Mouse (Mus musculus) MEL (cell line): ENCODE data around the gene Kcns1. TPM values are rescaled to one million over a fixed set of nuclear protein-coding genes. Genes with fewer than 3 reads are reported as not detected.
A peak's percentile ranks its signal among the peaks of the same experiment; 100 is the strongest.

Experiments used
- DNase-seq: peaks from one replicate; pipeline ENCODE4 v3.0.0; 2011; ENCODE audit warnings: low read depth, low spot score
- H3K27ac ChIP-seq: 2 replicates; pipeline ENCODE4 v1.5.1; 2012; ENCODE audit warnings: low read depth, mild to moderate bottlenecking, control low read depth, low read length, moderate library complexity; ENCODE audit not compliant: control insufficient read depth
- H3K27me3 ChIP-seq, 2 experiments: fragments of 150-350 bp in 1 of 2; sonication (generic) in 1 of 2; 2 replicates each; pipeline ENCODE4 v1.6.1; 2012; ENCODE audit warnings: low read length in 2 of 2, mild to moderate bottlenecking in 2 of 2, improper control_type of control experiment in 1 of 2, moderate library complexity in 1 of 2; ENCODE audit not compliant: insufficient read depth in 2 of 2, control insufficient read depth in 1 of 2
- H3K36me3 ChIP-seq, 2 experiments: 2 replicates each; pipeline ENCODE4 v1.6.1; 2012 to 2014; ENCODE audit warnings: low read length in 2 of 2, improper control_type of control experiment in 1 of 2, inconsistent platforms in 1 of 2, mild to moderate bottlenecking in 1 of 2; ENCODE audit not compliant: insufficient read depth in 2 of 2, control insufficient read depth in 1 of 2
- H3K4me1 ChIP-seq, 2 experiments: fragments of 150-350 bp in 1 of 2; sonication (generic) in 1 of 2; 2 replicates each; pipeline ENCODE4 v1.6.1; 2012; ENCODE audit warnings: low read length in 2 of 2, improper control_type of control experiment in 1 of 2, mild to moderate bottlenecking in 1 of 2; ENCODE audit not compliant: insufficient read depth in 2 of 2, control insufficient read depth in 1 of 2
- H3K4me3 ChIP-seq, 2 experiments: fragments of 150-350 bp in 1 of 2; sonication (generic) in 1 of 2; 2 replicates each; pipeline ENCODE4 v1.5.1; 2012; ENCODE audit warnings: low read depth in 2 of 2, low read length in 2 of 2, mild to moderate bottlenecking in 2 of 2, moderate library complexity in 2 of 2, control low read depth in 1 of 2, improper control_type of control experiment in 1 of 2; ENCODE audit not compliant: control insufficient read depth in 1 of 2, insufficient read depth in 1 of 2
- H3K79me2 ChIP-seq: 2 replicates; pipeline ENCODE4 v1.6.1; 2012; ENCODE audit warnings: mild to moderate bottlenecking, low read length, moderate library complexity; ENCODE audit not compliant: control insufficient read depth, poor library complexity, insufficient read depth
- H3K9ac ChIP-seq: 2 replicates; pipeline ENCODE4 v1.6.1; 2012; ENCODE audit warnings: low read depth, mild to moderate bottlenecking, control low read depth, low read length, moderate library complexity; ENCODE audit not compliant: control insufficient read depth, poor library complexity, severe bottlenecking
- H3K9me3 ChIP-seq: fragments of 150-350 bp; sonication (generic); replicated peaks from 2 replicates; pipeline ENCODE4 v1.6.1; 2012; ENCODE audit warnings: mild to moderate bottlenecking, low read length, improper control_type of control experiment, moderate library complexity; ENCODE audit not compliant: insufficient read depth
- CHD2 ChIP-seq: IDR thresholded peaks from 2 replicates; pipeline ENCODE4 v1.6.1; 2011; ENCODE audit warnings: low read length, improper control_type of control experiment
- CTCF ChIP-seq, 3 experiments: IDR thresholded peaks in 2 of 3; conservative IDR thresholded peaks in 1 of 3; 2 replicates each; pipeline ENCODE4 v1.5.1; 2011 to 2012; ENCODE audit warnings: low read length in 3 of 3, low read depth in 2 of 3, mild to moderate bottlenecking in 2 of 3, improper control_type of control experiment in 1 of 3, inconsistent platforms in 1 of 3, mixed read lengths in 1 of 3, moderate library complexity in 1 of 3; ENCODE audit not compliant: control insufficient read depth in 1 of 3, insufficient read depth in 1 of 3, poor library complexity in 1 of 3, severe bottlenecking in 1 of 3
- GABPA ChIP-seq: IDR thresholded peaks from 2 replicates; pipeline ENCODE4 v1.6.1; 2012; ENCODE audit warnings: low read depth, mild to moderate bottlenecking, inconsistent platforms, low read length, improper control_type of control experiment, moderate library complexity
- MXI1 ChIP-seq: IDR thresholded peaks from 2 replicates; pipeline ENCODE4 v1.6.1; 2011; ENCODE audit warnings: mild to moderate bottlenecking, low read depth, low read length, improper control_type of control experiment
- NRF1 ChIP-seq: IDR thresholded peaks from 2 replicates; pipeline ENCODE4 v1.6.1; 2014; ENCODE audit warnings: low read depth, mild to moderate bottlenecking, inconsistent platforms, low read length, improper control_type of control experiment, moderate library complexity; ENCODE audit not compliant: poor library complexity, insufficient read depth, severe bottlenecking
- RAD21 ChIP-seq: IDR thresholded peaks from 2 replicates; pipeline ENCODE4 v1.6.1; 2011; ENCODE audit warnings: mild to moderate bottlenecking, low read depth, low read length, improper control_type of control experiment
- SMC3 ChIP-seq: IDR thresholded peaks from 2 replicates; pipeline ENCODE4 v1.6.1; 2011; ENCODE audit warnings: low read depth, low read length, improper control_type of control experiment
- TAL1 ChIP-seq: IDR thresholded peaks from 2 replicates; pipeline ENCODE4 v1.6.1; 2012; ENCODE audit warnings: mild to moderate bottlenecking, inconsistent platforms, low read length, moderate library complexity, mixed read lengths
- TBP ChIP-seq: IDR thresholded peaks from 2 replicates; pipeline ENCODE4 v1.8.0; 2011; ENCODE audit warnings: low read depth, low read length, improper control_type of control experiment
- ZC3H11A ChIP-seq: IDR thresholded peaks from 2 replicates; pipeline ENCODE4 v1.6.1; 2012; ENCODE audit warnings: low read depth, mild to moderate bottlenecking, inconsistent platforms, low read length, improper control_type of control experiment
- ZMIZ1 ChIP-seq: IDR thresholded peaks from 2 replicates; pipeline ENCODE4 v1.6.1; 2012; ENCODE audit warnings: low read depth, mild to moderate bottlenecking, inconsistent platforms, low read length, improper control_type of control experiment, moderate library complexity
- polyA plus RNA-seq, 2 experiments: library from polyadenylated mRNA; stranded (reverse) in 1 of 2; unstranded in 1 of 2; fragments of >175 nt in 1 of 2; fragments of >200 nt in 1 of 2; gene quantifications; 2 replicates each; pipeline versions ENCODE4 v1.2.1 to v1.2.4; 2012; ENCODE audit warnings: low replicate concordance in 2 of 2, low read depth in 1 of 2; ENCODE audit not compliant: insufficient read length in 2 of 2, insufficient read depth in 1 of 2, missing spikeins in 1 of 2
- total RNA-seq: library from RNA; depleted of rRNA; stranded (reverse); fragments of 300-350 nt; gene quantifications from 2 replicates; pipeline ENCODE4 v1.2.3, GENCODE M21; 2012

The Kcns1 gene
- total and polyA plus RNA-seq, 3 experiments: not detected

- Histone ChIP-seq H3K36me3 (no peaks in the 10 kb centered on the region), H3K79me2 (no peaks in the 10 kb centered on the region), H3K9me3 (no peaks in the 10 kb centered on the region), H3K9ac (no peak overlapping the region), H3K4me3 (no peak overlapping the region), H3K4me1 (no peaks in the 10 kb centered on the region), H3K27ac (no peak overlapping the region), H3K27me3 (peaks cover 8 to 13% of the 10 kb centered on the region in 2 experiments)
- no peak for TF ChIP-seq CHD2
- no peak for DNase-seq
These were observed 24.2 kb upstream of the Kcns1 start for GRCm38 (mm10) chr2:164194959-164195630.

- Histone ChIP-seq H3K9me3 (no peaks in the 10 kb centered on the region), H3K9ac (no peak overlapping the region), H3K79me2 (no peaks in the 10 kb centered on the region), H3K4me1 (no peaks in the 10 kb centered on the region), H3K27ac (no peak overlapping the region), H3K36me3 (no peaks in the 10 kb centered on the region), H3K27me3 (peaks cover 7 to 13% of the 10 kb centered on the region in 2 experiments), H3K4me3 (no peak overlapping the region)
- DNase-seq: no peak
- TF ChIP-seq CHD2 (no peak), TBP (no peak), GABPA (no peak), ZMIZ1 (no peak), TAL1 (no peak), ZC3H11A (no peak), MXI1 (no peak)
These were observed 21.4 kb upstream of the Kcns1 start for GRCm38 (mm10) chr2:164192279-164192678.

GRCm38 (mm10) chr2:164190576-164190975, 19.7 kb upstream of the Kcns1 start, which contains the start of gene Wfdc12:
Gene Wfdc12 (minus strand): TSS chr2:164190608.
- peaks cover under 1 to 2% of the 10 kb centered on the region in 2 experiments; a peak in 3 of 4 replicates for H3K4me1 ChIP-seq
- H3K27ac ChIP-seq: no peak within 1 kb of the TSS
- no peak for TF ChIP-seq RAD21
- no peaks in the 10 kb centered on the region for H3K36me3 ChIP-seq
- no peaks in the 10 kb centered on the region for H3K9me3 ChIP-seq
- no peaks in the 10 kb centered on the region for H3K79me2 ChIP-seq
- no peak within 1 kb of the TSS for H3K4me3 ChIP-seq
- DNase-seq: no peak
- peaks cover 5 to 13% of the 10 kb centered on the region in 2 experiments for H3K27me3 ChIP-seq
- H3K9ac ChIP-seq: no peak within 1 kb of the TSS

- TF ChIP-seq CTCF (IDR thresholded peaks at IDR 0.05 in 2 of 3, conservative IDR thresholded peaks at IDR 0.05 in 1 of 3; ENCODE audit: control insufficient read depth in 1 of 3, insufficient read depth in 1 of 3, low read depth in 2 of 3, low read length in 3 of 3, poor library complexity in 1 of 3, severe bottlenecking in 1 of 3): peak; percentile 85 to 88 (median 86)
- no peak for TF ChIP-seq NRF1
- TF ChIP-seq RAD21: peak; percentile 71
- TF ChIP-seq SMC3: peak; percentile 83
- TF ChIP-seq ZC3H11A: peak; percentile 61
- Histone ChIP-seq H3K36me3 (peaks cover 0 to 5% of the 10 kb centered on the region in 2 experiments; a peak in 2 of 4 replicates), H3K27ac (no peak overlapping the region), H3K9ac (no peak overlapping the region), H3K27me3 (peaks cover 2 to 8% of the 10 kb centered on the region in 2 experiments), H3K79me2 (no peaks in the 10 kb centered on the region), H3K9me3 (no peaks in the 10 kb centered on the region), H3K4me1 (peaks cover 2 to 8% of the 10 kb centered on the region in 2 experiments), H3K4me3 (no peak overlapping the region)
- DNase-seq: peak; percentile 68
These were observed 17.8 kb upstream of the Kcns1 start for GRCm38 (mm10) chr2:164188722-164189121.
